Mouse (Mus musculus): ENCODE data around the gene Naip1.

Naip1 gene

GRCm38 (mm10) chr13:100370536-100370935 lies 82.1 kb downstream of the Naip1 start:
- DNase-seq: no peak

Measured in thymus, postnatal 4 days (tissue).